Mouse (Mus musculus): Measurements from ENCODE around the gene Ndufa6. TPM values are rescaled to one million over a fixed set of nuclear protein-coding genes. Genes with fewer than 3 reads are reported as not detected.

The Ndufa6 gene
- polyA plus RNA-seq, 2 experiments = 288 to 447 TPM

- no peak for ATAC-seq (ENCODE audit: insufficient read depth)
- no peak overlapping the region for H3K4me3 ChIP-seq (ENCODE audit: insufficient read depth in 1 of 2, low read depth in 2 of 2, low read length in 2 of 2)
- TF ChIP-seq EP300 (IDR thresholded peaks at IDR 0.05; ENCODE audit: low read depth) = no peak
- TF ChIP-seq CTCF (IDR thresholded peaks at IDR 0.05; ENCODE audit: low read depth) = no peak
- no peaks in the 10 kb centered on the region for H3K36me3 ChIP-seq (replicated peaks; ENCODE audit: control insufficient read depth, insufficient read depth, low read depth)
- DNase-seq (ENCODE audit: low read depth in 3 of 3, low spot score in 3 of 3) = no peak
- no peaks in the 10 kb centered on the region for H3K4me1 ChIP-seq (replicated peaks; ENCODE audit: control insufficient read depth in 2 of 2, insufficient read depth in 2 of 2, low read length in 1 of 2)
- H3K4me2 ChIP-seq (ENCODE audit: low read depth) = no peak overlapping the region
- H3K27me3 ChIP-seq (ENCODE audit: control insufficient read depth, insufficient read depth, low read length) = no peaks in the 10 kb centered on the region
- 71% methylated on average over 6 of the region's 6 CpGs for WGBS (ENCODE audit: insufficient replicate concordance)
- no peak overlapping the region for H3K27ac ChIP-seq
- H3K9me3 ChIP-seq (ENCODE audit: control insufficient read depth, low read length) = no peaks in the 10 kb centered on the region
- no peak overlapping the region for H3K9ac ChIP-seq (replicated peaks)
These were observed 36.3 kb downstream of the Ndufa6 start for GRCm38 (mm10) chr15:82317839-82318238.

GRCm38 (mm10) chr15:82308416-82308815 lies 45.7 kb downstream of the Ndufa6 start:
- Histone ChIP-seq H3K4me1 (replicated peaks; ENCODE audit: control insufficient read depth in 2 of 2, insufficient read depth in 2 of 2, low read length in 1 of 2) (peaks cover 0 to 5% of the 10 kb centered on the region in 2 experiments; a peak in 2 of 4 replicates), H3K4me3 (ENCODE audit: insufficient read depth in 1 of 2, low read depth in 2 of 2, low read length in 2 of 2) (no peak overlapping the region), H3K4me2 (ENCODE audit: low read depth) (no peak overlapping the region), H3K9ac (replicated peaks) (no peak overlapping the region), H3K9me3 (ENCODE audit: control insufficient read depth, low read length) (no peaks in the 10 kb centered on the region), H3K27ac (no peak overlapping the region), H3K36me3 (replicated peaks; ENCODE audit: control insufficient read depth, insufficient read depth, low read depth) (no peaks in the 10 kb centered on the region), H3K27me3 (ENCODE audit: control insufficient read depth, insufficient read depth, low read length) (no peaks in the 10 kb centered on the region)
- 61% methylated on average over 3 of the region's 3 CpGs for WGBS (ENCODE audit: insufficient replicate concordance)
- no peak for TF ChIP-seq EP300 (IDR thresholded peaks at IDR 0.05; ENCODE audit: low read depth)
- TF ChIP-seq CTCF (IDR thresholded peaks at IDR 0.05; ENCODE audit: low read depth) = no peak
- DNase-seq (ENCODE audit: low read depth in 3 of 3, low spot score in 3 of 3) = no peak
- no peak for ATAC-seq (ENCODE audit: insufficient read depth)

- Histone ChIP-seq H3K36me3 (replicated peaks; ENCODE audit: control insufficient read depth, insufficient read depth, low read depth) (no peaks in the 10 kb centered on the region), H3K9ac (replicated peaks) (no peak overlapping the region), H3K4me1 (replicated peaks; ENCODE audit: control insufficient read depth in 2 of 2, insufficient read depth in 2 of 2, low read length in 1 of 2) (peaks cover 0 to 5% of the 10 kb centered on the region in 2 experiments; a peak in 2 of 4 replicates), H3K27ac (no peak overlapping the region), H3K27me3 (ENCODE audit: control insufficient read depth, insufficient read depth, low read length) (no peaks in the 10 kb centered on the region), H3K4me2 (ENCODE audit: low read depth) (no peak overlapping the region), H3K4me3 (ENCODE audit: insufficient read depth in 1 of 2, low read depth in 2 of 2, low read length in 2 of 2) (no peak overlapping the region), H3K9me3 (ENCODE audit: control insufficient read depth, low read length) (no peaks in the 10 kb centered on the region)
- WGBS (ENCODE audit: insufficient replicate concordance) = 74% methylated on average over 3 of the region's 3 CpGs
- DNase-seq (ENCODE audit: low read depth in 3 of 3, low spot score in 3 of 3) = no peak
- TF ChIP-seq CTCF (IDR thresholded peaks at IDR 0.05; ENCODE audit: low read depth) (no peak), EP300 (IDR thresholded peaks at IDR 0.05; ENCODE audit: low read depth) (no peak)
- ATAC-seq (ENCODE audit: insufficient read depth) = no peak
These were observed 47.0 kb downstream of the Ndufa6 start for GRCm38 (mm10) chr15:82307107-82307506.

Small RNAs within 50 kb of the gene (microRNA-seq; reads per million reads assigned to microRNA genes)
- gene Mir7684 = not detected

Other genes with a start within 250 kb of the Ndufa6 start
- 5.9 and 7.2 TPM in 2 replicates for gene Ccdc134, start 226.4 kb downstream of the Ndufa6 start, polyA plus RNA-seq (2012; rRNA removed)
- gene Ccdc134, start 226.4 kb downstream of the Ndufa6 start, polyA plus RNA-seq (2014; fragmentation: Nextera tagmentation; extraction: Ambion mirVana) = 5.5 and 6.6 TPM in 2 replicates
- 29.3 and 37.1 TPM in 2 replicates for gene Srebf2, start 207.1 kb downstream of the Ndufa6 start, polyA plus RNA-seq (2012; rRNA removed)
- gene Srebf2, start 207.1 kb downstream of the Ndufa6 start, polyA plus RNA-seq (2014; fragmentation: Nextera tagmentation; extraction: Ambion mirVana) = 30.8 and 35.2 TPM in 2 replicates
- 0.15 and 0.19 TPM in 2 replicates for gene Shisa8, start 141.5 kb downstream of the Ndufa6 start, polyA plus RNA-seq (2012; rRNA removed)
- gene Shisa8, start 141.5 kb downstream of the Ndufa6 start, polyA plus RNA-seq (2014; fragmentation: Nextera tagmentation; extraction: Ambion mirVana) = 0.05 and 0.09 TPM in 2 replicates
- gene Tnfrsf13c, start 130.0 kb downstream of the Ndufa6 start, polyA plus RNA-seq (2012; rRNA removed) = 0.54 and 0.66 TPM in 2 replicates
- gene Tnfrsf13c, start 130.0 kb downstream of the Ndufa6 start, polyA plus RNA-seq (2014; fragmentation: Nextera tagmentation; extraction: Ambion mirVana) = 0.14 and 0.58 TPM in 2 replicates
- gene Cenpm, start 109.6 kb downstream of the Ndufa6 start, polyA plus RNA-seq (2012; rRNA removed) = 19.1 and 21.6 TPM in 2 replicates
- 42.1 and 45.1 TPM in 2 replicates for gene Cenpm, start 109.6 kb downstream of the Ndufa6 start, polyA plus RNA-seq (2014; fragmentation: Nextera tagmentation; extraction: Ambion mirVana)
- 0.02 and 0.11 TPM in 2 replicates for gene 1500009C09Rik, start 101.9 kb downstream of the Ndufa6 start, polyA plus RNA-seq (2012; rRNA removed)
- gene 1500009C09Rik, start 101.9 kb downstream of the Ndufa6 start, polyA plus RNA-seq (2014; fragmentation: Nextera tagmentation; extraction: Ambion mirVana) = not detected in 2 replicates
- 0.12 and 0.61 TPM in 2 replicates for gene Sept3, start 79.4 kb downstream of the Ndufa6 start, polyA plus RNA-seq (2012; rRNA removed)
- 0.09 TPM in 1 of 2 replicates, not detected in the other for gene Sept3, start 79.4 kb downstream of the Ndufa6 start, polyA plus RNA-seq (2014; fragmentation: Nextera tagmentation; extraction: Ambion mirVana)
- gene Wbp2nl, start 55.4 kb downstream of the Ndufa6 start, polyA plus RNA-seq (2012; rRNA removed) = 0.10 and 0.19 TPM in 2 replicates
- 0.11 and 0.19 TPM in 2 replicates for gene Wbp2nl, start 55.4 kb downstream of the Ndufa6 start, polyA plus RNA-seq (2014; fragmentation: Nextera tagmentation; extraction: Ambion mirVana)
- 47.7 and 52.9 TPM in 2 replicates for gene Naga, start 15.4 kb downstream of the Ndufa6 start, polyA plus RNA-seq (2012; rRNA removed)
- gene Naga, start 15.4 kb downstream of the Ndufa6 start, polyA plus RNA-seq (2014; fragmentation: Nextera tagmentation; extraction: Ambion mirVana) = 34.2 and 43.3 TPM in 2 replicates
- gene Pheta2, start 15.4 kb downstream of the Ndufa6 start, polyA plus RNA-seq (2012; rRNA removed) = 22.1 and 24.8 TPM in 2 replicates
- 18.7 and 22.5 TPM in 2 replicates for gene Pheta2, start 15.4 kb downstream of the Ndufa6 start, polyA plus RNA-seq (2014; fragmentation: Nextera tagmentation; extraction: Ambion mirVana)
- 109 and 121 TPM in 2 replicates for gene Smdt1, start 15.4 kb downstream of the Ndufa6 start, polyA plus RNA-seq (2012; rRNA removed)
- 165 and 178 TPM in 2 replicates for gene Smdt1, start 15.4 kb downstream of the Ndufa6 start, polyA plus RNA-seq (2014; fragmentation: Nextera tagmentation; extraction: Ambion mirVana)
- gene Cyp2d22, start 25.9 kb upstream of the Ndufa6 start, polyA plus RNA-seq (2012; rRNA removed) = 14.9 and 15.5 TPM in 2 replicates
- 8.4 and 10.0 TPM in 2 replicates for gene Cyp2d22, start 25.9 kb upstream of the Ndufa6 start, polyA plus RNA-seq (2014; fragmentation: Nextera tagmentation; extraction: Ambion mirVana)
- 0.09 TPM in 2 replicates for gene Cyp2d11, start 39.7 kb upstream of the Ndufa6 start, polyA plus RNA-seq (2012; rRNA removed)
- not detected in 2 replicates for gene Cyp2d11, start 39.7 kb upstream of the Ndufa6 start, polyA plus RNA-seq (2014; fragmentation: Nextera tagmentation; extraction: Ambion mirVana)
- gene Cyp2d10, start 52.9 kb upstream of the Ndufa6 start, polyA plus RNA-seq (2012; rRNA removed) = 18.6 and 19.8 TPM in 2 replicates
- 43.2 and 48.1 TPM in 2 replicates for gene Cyp2d10, start 52.9 kb upstream of the Ndufa6 start, polyA plus RNA-seq (2014; fragmentation: Nextera tagmentation; extraction: Ambion mirVana)
- gene Cyp2d9, start 79.1 kb upstream of the Ndufa6 start, polyA plus RNA-seq (2012; rRNA removed) = 1.7 and 1.8 TPM in 2 replicates
- gene Cyp2d9, start 79.1 kb upstream of the Ndufa6 start, polyA plus RNA-seq (2014; fragmentation: Nextera tagmentation; extraction: Ambion mirVana) = 1.9 and 2.1 TPM in 2 replicates
- gene Cyp2d12, start 200.8 kb upstream of the Ndufa6 start, polyA plus RNA-seq (2012; rRNA removed) = not detected in 2 replicates
- not detected in 2 replicates for gene Cyp2d12, start 200.8 kb upstream of the Ndufa6 start, polyA plus RNA-seq (2014; fragmentation: Nextera tagmentation; extraction: Ambion mirVana)